Mouse (Mus musculus) heart, embryonic 14.5 days (tissue): Measurements from ENCODE around the gene Fstl1. TPM values are rescaled to one million over a fixed set of nuclear protein-coding genes. Genes with fewer than 3 reads are reported as not detected.

Experiments used
- ATAC-seq: fragments of 200-750 bp; cut with Nextera tagmentation; 2 replicates; pipeline ENCODE4 v1.8.0; 2017; ENCODE audit warnings: low read depth, moderate TSS enrichment; ENCODE audit not compliant: insufficient number of reproducible peaks, insufficient read depth, low FRiP score
- H3K27ac ChIP-seq, 2 experiments: fragments of 200-500 bp in 1 of 2; fragments of 300-500 bp in 1 of 2; sonication (generic) in 1 of 2; replicated peaks in 1 of 2; 2 replicates each; pipeline ENCODE4 v1.5.1; 2012 to 2014; ENCODE audit warnings: low read depth in 2 of 2, low read length in 2 of 2, control low read depth in 1 of 2, mild to moderate bottlenecking in 1 of 2, mixed read lengths in 1 of 2; ENCODE audit not compliant: control insufficient read depth in 1 of 2, insufficient read depth in 1 of 2
- H3K27me3 ChIP-seq: fragments of 300-500 bp; sonication (generic); 2 replicates; pipeline ENCODE4 v1.6.1; 2014; ENCODE audit warnings: mild to moderate bottlenecking, low read length, control low read depth; ENCODE audit not compliant: control insufficient read depth, insufficient read depth
- H3K36me3 ChIP-seq: fragments of 300-500 bp; sonication (generic); 2 replicates; pipeline ENCODE4 v1.6.1; 2014; ENCODE audit warnings: mild to moderate bottlenecking, control low read depth, low read length, mixed read lengths; ENCODE audit not compliant: control insufficient read depth, insufficient read depth
- H3K4me1 ChIP-seq, 2 experiments: fragments of 200-500 bp in 1 of 2; fragments of 300-500 bp in 1 of 2; sonication (generic) in 1 of 2; 2 replicates each; pipeline ENCODE4 v1.6.1; 2012 to 2014; ENCODE audit warnings: low read length in 2 of 2, control low read depth in 1 of 2, mixed read lengths in 1 of 2; ENCODE audit not compliant: control insufficient read depth in 2 of 2, insufficient read depth in 2 of 2
- H3K4me2 ChIP-seq: fragments of 300-500 bp; sonication (generic); 2 replicates; pipeline ENCODE4 v1.6.1; 2014; ENCODE audit warnings: mild to moderate bottlenecking, low read length
- H3K4me3 ChIP-seq, 2 experiments: fragments of 200-500 bp in 1 of 2; fragments of 300-500 bp in 1 of 2; sonication (generic) in 1 of 2; 2 replicates each; pipeline ENCODE4 v1.5.1; 2012 to 2014; ENCODE audit warnings: low read length in 2 of 2, mild to moderate bottlenecking in 2 of 2, control low read depth in 1 of 2, low read depth in 1 of 2, moderate library complexity in 1 of 2; ENCODE audit not compliant: control insufficient read depth in 1 of 2, insufficient read depth in 1 of 2
- H3K9ac ChIP-seq: fragments of 300-500 bp; sonication (generic); 2 replicates; pipeline ENCODE4 v1.6.1; 2014; ENCODE audit warnings: mild to moderate bottlenecking, low read length
- H3K9me3 ChIP-seq: fragments of 300-500 bp; sonication (generic); 2 replicates; pipeline ENCODE4 v1.6.1; 2016; ENCODE audit warnings: low read length, control low read depth; ENCODE audit not compliant: control insufficient read depth
- WGBS: fragments of 180-500 bp; shearing (Covaris S2); extraction: QIAGEN DNeasy Blood & Tissue Kit; methylation state at CpG from one replicate; pipeline ENCODE4 v1.1.7; 2014; 5-methylcytosine and 5-hydroxymethylcytosine counted together
- polyA plus RNA-seq: library from polyadenylated mRNA; unstranded; fragments of >200 nt; fragmentation: Nextera tagmentation; extraction: Ambion mirVana; gene quantifications from 2 replicates; pipeline ENCODE4 v1.2.1, GENCODE M21; 2014

Fstl1 gene
- polyA plus RNA-seq, 1 experiment from 2014 or later, result 600 TPM

GRCm38 (mm10) chr16:37871112-37871715 is 94.5 kb downstream of the Fstl1 start:
- peak overlapping the region; percentile 82; the same call in 1 of the 2 replicates for H3K4me2 ChIP-seq
- no peak overlapping the region for H3K4me3 ChIP-seq
- H3K9me3 ChIP-seq, result no peaks in the 10 kb centered on the region
- 64% methylated on average over 4 of the region's 4 CpGs for WGBS
- H3K9ac ChIP-seq, result no peak overlapping the region
- ATAC-seq, result no peak
- no peaks in the 10 kb centered on the region for H3K36me3 ChIP-seq
- no peak overlapping the region; a peak in 1 of 4 replicates for H3K27ac ChIP-seq
- H3K27me3 ChIP-seq, result no peaks in the 10 kb centered on the region
- H3K4me1 ChIP-seq, result peaks cover 11 to 26% of the 10 kb centered on the region in 2 experiments

- Histone ChIP-seq H3K27ac (peak overlapping the region in 1 of 2 experiments; percentile 8; a peak in 2 of 4 replicates), H3K9me3 (no peaks in the 10 kb centered on the region), H3K4me1 (peaks cover 8 to 29% of the 10 kb centered on the region in 2 experiments), H3K36me3 (peaks cover 30% of the 10 kb centered on the region), H3K27me3 (no peaks in the 10 kb centered on the region), H3K4me3 (no peak overlapping the region), H3K9ac (no peak overlapping the region), H3K4me2 (no peak overlapping the region)
- no peak for ATAC-seq
- WGBS, result 81% methylated on average over 4 of the region's 4 CpGs
Observed at GRCm38 (mm10) chr16:37874501-37875235, 98.0 kb downstream of the Fstl1 start.

GRCm38 (mm10) chr16:37877406-37877805 is 100.7 kb downstream of the Fstl1 start:
- H3K4me2 ChIP-seq, result no peak overlapping the region
- H3K27me3 ChIP-seq, result no peaks in the 10 kb centered on the region
- no peak for ATAC-seq
- H3K9ac ChIP-seq, result no peak overlapping the region
- H3K4me1 ChIP-seq, result peaks cover 0 to 14% of the 10 kb centered on the region in 2 experiments; a peak in 3 of 4 replicates
- H3K4me3 ChIP-seq, result no peak overlapping the region
- 95% methylated on average over 3 of the region's 3 CpGs for whole genome bisulfite sequencing
- peaks cover 57% of the 10 kb centered on the region for H3K36me3 ChIP-seq
- H3K9me3 ChIP-seq, result no peaks in the 10 kb centered on the region
- no peak overlapping the region for H3K27ac ChIP-seq

GRCm38 (mm10) chr16:37878951-37879505 is 102.4 kb downstream of the Fstl1 start:
- Histone ChIP-seq H3K4me3 (no peak overlapping the region), H3K9ac (no peak overlapping the region), H3K9me3 (no peaks in the 10 kb centered on the region), H3K27me3 (no peaks in the 10 kb centered on the region), H3K4me1 (peaks cover 0 to 14% of the 10 kb centered on the region in 2 experiments; a peak in 3 of 4 replicates), H3K4me2 (no peak overlapping the region), H3K36me3 (peaks cover 73% of the 10 kb centered on the region), H3K27ac (no peak overlapping the region)
- WGBS, result 90% methylated on average over 7 of the region's 7 CpGs
- ATAC-seq, result no peak

- no peak for ATAC-seq
- Histone ChIP-seq H3K36me3 (peaks cover 77% of the 10 kb centered on the region), H3K4me2 (no peak overlapping the region), H3K4me1 (peaks cover 0 to 14% of the 10 kb centered on the region in 2 experiments; a peak in 3 of 4 replicates), H3K4me3 (no peak overlapping the region), H3K27me3 (no peaks in the 10 kb centered on the region), H3K9me3 (no peaks in the 10 kb centered on the region), H3K9ac (no peak overlapping the region), H3K27ac (no peak overlapping the region)
- 93% methylated on average over 4 of the region's 4 CpGs for WGBS
Observed at GRCm38 (mm10) chr16:37879750-37880419, 103.2 kb downstream of the Fstl1 start.

DNA sequence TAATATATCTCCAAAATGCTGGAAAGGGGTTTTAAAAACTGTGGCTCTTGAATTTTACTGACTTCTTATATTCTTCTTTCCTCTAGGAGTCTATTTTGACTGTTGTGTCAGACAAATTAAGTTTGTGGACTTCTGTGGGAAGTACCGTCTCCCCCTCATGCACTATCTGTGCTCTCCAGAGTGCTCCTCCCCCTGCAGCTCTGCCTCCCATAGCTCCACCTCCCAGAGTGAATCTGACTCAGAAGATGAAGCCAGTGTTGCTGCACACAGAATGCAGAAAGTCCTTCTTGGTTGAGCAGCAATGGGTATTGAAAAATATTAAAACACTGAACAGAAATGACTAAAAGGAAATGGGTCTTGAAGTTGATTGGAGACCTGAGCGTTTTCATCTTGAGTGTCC is 104.5 kb downstream of the Fstl1 start:
- H3K9ac ChIP-seq, result no peak overlapping the region
- ATAC-seq, result no peak
- no peaks in the 10 kb centered on the region for H3K27me3 ChIP-seq
- H3K4me1 ChIP-seq, result peaks cover 0 to 14% of the 10 kb centered on the region in 2 experiments; a peak in 3 of 4 replicates
- H3K9me3 ChIP-seq, result no peaks in the 10 kb centered on the region
- H3K4me2 ChIP-seq, result no peak overlapping the region
- peaks cover 77% of the 10 kb centered on the region for H3K36me3 ChIP-seq
- WGBS, result 54% methylated on average over 2 of the region's 2 CpGs
- no peak overlapping the region for H3K4me3 ChIP-seq
- H3K27ac ChIP-seq, result no peak overlapping the region; a peak in 1 of 4 replicates
